In the genomic region with DNA sequence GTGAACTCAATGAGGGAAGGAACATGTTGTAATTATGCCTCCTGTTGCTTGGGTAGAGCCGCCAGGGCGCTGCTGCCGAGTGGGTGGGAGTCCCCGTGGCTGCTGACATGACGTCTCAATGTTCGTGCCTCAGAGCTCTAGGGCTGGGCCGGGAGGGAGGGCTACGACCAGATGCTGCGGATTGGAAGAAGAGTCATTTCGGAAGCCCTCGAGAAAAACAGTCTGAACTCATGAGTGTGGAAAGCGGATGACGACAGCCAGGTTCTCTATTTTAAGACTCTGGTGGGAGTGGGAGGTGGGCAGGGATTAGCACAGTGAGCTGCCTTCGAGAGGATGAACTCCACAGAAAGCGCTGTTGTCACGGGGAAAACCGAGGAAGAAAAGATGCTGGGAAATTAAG, we compare ENCODE assay signal across 13 mouse cellular contexts. TPM values are rescaled to one million over a fixed set of nuclear protein-coding genes. Genes with fewer than 3 reads are reported as not detected.
DNase-seq lines count a peak whose midpoint lies in the region; ATAC-seq lines count a peak whose summit lies in the region.
"Had no signal": no experiment of that assay in that cellular context is flagged by ENCODE, and none has a peak within 500 bp of the region (broad histone marks: within the 10 kb centered on the region; RNA-seq: fewer than 3 reads in every experiment).

No protein-coding gene starts in this region.

- peak overlapping the region; percentile 56 for H3K9ac ChIP-seq in heart, embryonic 13.5 days
- H3K9ac ChIP-seq in embryonic facial prominence, embryonic 14.5 days (ENCODE audit: low read depth, low read length), result no peak overlapping the region
- H3K9ac ChIP-seq in intestine, embryonic 16.5 days (ENCODE audit: low read depth, low read length), result no peak overlapping the region
- H3K9ac ChIP-seq: forebrain, embryonic 12.5 days; hindbrain, embryonic 12.5 days; liver, embryonic 14.5 days had no signal

- H3K9me3 ChIP-seq in heart, embryonic 13.5 days, result no peaks in the 10 kb centered on the region
- no peaks in the 10 kb centered on the region for H3K9me3 ChIP-seq in embryonic facial prominence, embryonic 14.5 days (ENCODE audit: control insufficient read depth, low read length)
- H3K9me3 ChIP-seq in intestine, embryonic 16.5 days (ENCODE audit: control insufficient read depth, low read length), result no peaks in the 10 kb centered on the region
- H3K9me3 ChIP-seq: forebrain, embryonic 12.5 days; hindbrain, embryonic 12.5 days had no signal

- H3K4me3 ChIP-seq in heart, embryonic 13.5 days, result peak overlapping the region; percentile 13; the same call in 1 of the 2 replicates
- H3K4me3 ChIP-seq in embryonic facial prominence, embryonic 14.5 days (ENCODE audit: low read depth, low read length), result no peak overlapping the region
- H3K4me3 ChIP-seq in intestine, embryonic 16.5 days (ENCODE audit: low read length), result no peak overlapping the region
- H3K4me3 ChIP-seq: forebrain, embryonic 12.5 days; hindbrain, embryonic 12.5 days had no signal

- H3K27ac ChIP-seq in heart, embryonic 13.5 days (replicated peaks), result peak overlapping the region; percentile 37
- H3K27ac ChIP-seq in embryonic facial prominence, embryonic 14.5 days (replicated peaks; ENCODE audit: low read depth, low read length), result no peak overlapping the region
- H3K27ac ChIP-seq in intestine, embryonic 16.5 days (ENCODE audit: low read length), result no peak overlapping the region
- H3K27ac ChIP-seq: forebrain, embryonic 12.5 days; hindbrain, embryonic 12.5 days; liver, embryonic 14.5 days had no signal

- peak overlapping the region; percentile 55 for H3K4me2 ChIP-seq in heart, embryonic 13.5 days
- no peak overlapping the region for H3K4me2 ChIP-seq in embryonic facial prominence, embryonic 14.5 days (ENCODE audit: low read depth, low read length)
- no peak overlapping the region for H3K4me2 ChIP-seq in intestine, embryonic 16.5 days (ENCODE audit: low read depth, low read length)
- H3K4me2 ChIP-seq: forebrain, embryonic 12.5 days; hindbrain, embryonic 12.5 days; midbrain, embryonic 11.5 days had no signal

- intact Hi-C loops in heart, postnatal 14 days (cut with DNase I), result no loop called here

- H3K36me3 ChIP-seq in heart, embryonic 13.5 days, result peaks cover 5% of the 10 kb centered on the region
- 0 out of 2 replicates have a peak, but pooled peaks cover 7% of the 10 kb centered on the region for H3K36me3 ChIP-seq in embryonic facial prominence, embryonic 14.5 days (ENCODE audit: control insufficient read depth, insufficient read depth, low read length)
- no peaks in the 10 kb centered on the region for H3K36me3 ChIP-seq in intestine, embryonic 16.5 days (ENCODE audit: control insufficient read depth, insufficient read depth, low read length)

- 40% methylated on average over 17 of the region's 17 CpGs for WGBS in heart, embryonic 13.5 days
- 48% methylated on average over 17 of the region's 17 CpGs for WGBS in embryonic facial prominence, embryonic 14.5 days
- WGBS in intestine, embryonic 16.5 days, result 62% methylated on average over 17 of the region's 17 CpGs

- peaks cover 46% of the 10 kb centered on the region for H3K4me1 ChIP-seq in heart, embryonic 13.5 days
- no peaks in the 10 kb centered on the region; the same call in 1 of the 2 replicates for H3K4me1 ChIP-seq in embryonic facial prominence, embryonic 14.5 days (ENCODE audit: control insufficient read depth, insufficient read depth, low read length)
- 0 out of 2 replicates have a peak, but pooled peaks cover 3% of the 10 kb centered on the region for H3K4me1 ChIP-seq in intestine, embryonic 16.5 days (ENCODE audit: control insufficient read depth, insufficient read depth, low read length)

- H3K27me3 ChIP-seq in heart, embryonic 13.5 days (replicated peaks), result no peaks in the 10 kb centered on the region
- H3K27me3 ChIP-seq in embryonic facial prominence, embryonic 14.5 days (replicated peaks; ENCODE audit: control insufficient read depth, insufficient read depth, low read length), result no peaks in the 10 kb centered on the region
- H3K27me3 ChIP-seq in intestine, embryonic 16.5 days (replicated peaks; ENCODE audit: control insufficient read depth, insufficient read depth, low read length), result no peaks in the 10 kb centered on the region
- H3K27me3 ChIP-seq: forebrain, embryonic 12.5 days; hindbrain, embryonic 12.5 days had no signal

- DNase-seq in heart, postnatal 14 days, result no peak
- DNase-seq in embryonic facial prominence, embryonic 14.5 days (ENCODE audit: low spot score), result peak; percentile 45
- peak; percentile 62 to 69 for DNase-seq in layer of hippocampus, adult 8-10 months (ENCODE audit: low spot score in 2 of 2)
- DNase-seq in right cerebral cortex, adult 2 months (ENCODE audit: low spot score in 2 of 2), result peak; percentile 78 to 80
- no peak for DNase-seq in urinary bladder, postnatal 4 days (ENCODE audit: low spot score in 2 of 2)
- DNase-seq: kidney, postnatal 4 days had no signal

- no peak for ATAC-seq in heart, embryonic 13.5 days (ENCODE audit: extremely low read depth, insufficient number of reproducible peaks, low FRiP score, low TSS enrichment)
- peak; percentile 15; the same call in 1 of the 2 replicates for ATAC-seq in embryonic facial prominence, embryonic 14.5 days (ENCODE audit: low read depth)
- ATAC-seq in intestine, embryonic 16.5 days, result no peak
- ATAC-seq in activated CD4-positive, CD25-positive, alpha-beta regulatory T cell, adult 4 months, result no peak

RNA-seq across cellular contexts. Expression of a gene that starts 56.9 kb away (rescaled TPM):
- polyA plus RNA-seq in heart, embryonic 13.5 days (2015; fragmentation: Nextera tagmentation; extraction: Ambion mirVana), result 30.3 and 30.8 TPM in 2 replicates
- 10 to 100 TPM; 46.4 to 46.8 TPM for total RNA-seq in heart, postnatal 14 days (2021)
- polyA plus RNA-seq in embryonic facial prominence, embryonic 14.5 days (2014; fragmentation: Nextera tagmentation; extraction: Ambion mirVana), result 44.0 and 44.4 TPM in 2 replicates
- 100 to 1,000 TPM in 2 of 4 experiments, 10 to 100 TPM in 2; 90.8 to 103 (median 98.5) TPM for total RNA-seq in layer of hippocampus, adult 8-10 months (2022)
- 21.9 and 22.2 TPM in 2 replicates for polyA plus RNA-seq in intestine, embryonic 16.5 days (2015; fragmentation: Nextera tagmentation; extraction: Ambion mirVana)
- polyA plus RNA-seq in activated CD4-positive, CD25-positive, alpha-beta regulatory T cell, adult 4 months (2017; shearing (Covaris generic)), result 10 to 100 TPM; 35.2 to 44.7 TPM

RNA-seq across cellular contexts. Expression of a gene that starts 57.7 kb away (rescaled TPM):
- polyA plus RNA-seq in heart, embryonic 13.5 days (2015; fragmentation: Nextera tagmentation; extraction: Ambion mirVana), result 23.2 and 26.4 TPM in 2 replicates
- 10 to 100 TPM; 28.4 to 31.5 TPM for total RNA-seq in heart, postnatal 14 days (2021)
- polyA plus RNA-seq in embryonic facial prominence, embryonic 14.5 days (2014; fragmentation: Nextera tagmentation; extraction: Ambion mirVana), result 39.6 and 40.0 TPM in 2 replicates
- total RNA-seq in layer of hippocampus, adult 8-10 months (2022), result 10 to 100 TPM; 21.0 to 24.7 (median 22.3) TPM
- polyA plus RNA-seq in intestine, embryonic 16.5 days (2015; fragmentation: Nextera tagmentation; extraction: Ambion mirVana), result 36.2 and 42.1 TPM in 2 replicates
- polyA plus RNA-seq in activated CD4-positive, CD25-positive, alpha-beta regulatory T cell, adult 4 months (2017; shearing (Covaris generic)), result 10 to 100 TPM; 20.3 to 21.1 TPM

Comparison
In these comparisons a context has a peak if more than half of its experiments do, and no peak if none do; other contexts are left out.
1. DNase-seq: peak in embryonic facial prominence, embryonic 14.5 days (single experiment), layer of hippocampus, adult 8-10 months (2 of 2) and right cerebral cortex, adult 2 months (2 of 2); none in heart, postnatal 14 days (0 of 2) and urinary bladder, postnatal 4 days (0 of 2).